Mouse (Mus musculus) midbrain, embryonic 13.5 days (tissue): ENCODE measurements at regions not wholly inside any gene's neighbourhood (a gene's known extent, or its start where the extent isn't known, plus 50 kb on each side); places are given as distances from the start of the nearest gene placed in this dataset.

ENCODE experiments used
- ATAC-seq: fragments of 200-750 bp; cut with Nextera tagmentation; 2 replicates; pipeline ENCODE4 v1.8.0; 2017; ENCODE audit warnings: mild to moderate bottlenecking, moderate TSS enrichment, moderate library complexity
- H3K27ac ChIP-seq: fragments of 300-500 bp; sonication (generic); 2 replicates; pipeline ENCODE4 v1.5.1; 2015; ENCODE audit warnings: inconsistent platforms, mild to moderate bottlenecking, moderate library complexity
- H3K27me3 ChIP-seq: fragments of 300-500 bp; sonication (generic); 2 replicates; pipeline ENCODE4 v1.6.1; 2015; ENCODE audit warnings: mild to moderate bottlenecking, inconsistent platforms
- H3K36me3 ChIP-seq: fragments of 300-500 bp; sonication (generic); 2 replicates; pipeline ENCODE4 v1.6.1; 2015; ENCODE audit warnings: mild to moderate bottlenecking, inconsistent platforms
- H3K4me1 ChIP-seq: fragments of 300-500 bp; sonication (generic); replicated peaks from 2 replicates; pipeline ENCODE4 v1.6.1; 2015; ENCODE audit warnings: inconsistent platforms
- H3K4me2 ChIP-seq: fragments of 300-500 bp; sonication (generic); replicated peaks from 2 replicates; pipeline ENCODE4 v1.6.1; 2015; ENCODE audit warnings: moderate library complexity, mild to moderate bottlenecking, inconsistent platforms
- H3K4me3 ChIP-seq: fragments of 300-500 bp; sonication (generic); replicated peaks from 2 replicates; pipeline ENCODE4 v1.5.1; 2015; ENCODE audit warnings: mild to moderate bottlenecking, inconsistent platforms
- H3K9ac ChIP-seq: fragments of 300-500 bp; sonication (generic); replicated peaks from 2 replicates; pipeline ENCODE4 v1.6.1; 2015; ENCODE audit warnings: mild to moderate bottlenecking, inconsistent platforms
- H3K9me3 ChIP-seq: fragments of 300-500 bp; sonication (generic); 2 replicates; pipeline ENCODE4 v1.6.1; 2016; ENCODE audit warnings: mild to moderate bottlenecking, inconsistent platforms
- WGBS: fragments of 180-500 bp; shearing (Covaris S2); methylation state at CpG from one replicate; pipeline ENCODE4 v1.1.7; 2015; 5-methylcytosine and 5-hydroxymethylcytosine counted together

DNA sequence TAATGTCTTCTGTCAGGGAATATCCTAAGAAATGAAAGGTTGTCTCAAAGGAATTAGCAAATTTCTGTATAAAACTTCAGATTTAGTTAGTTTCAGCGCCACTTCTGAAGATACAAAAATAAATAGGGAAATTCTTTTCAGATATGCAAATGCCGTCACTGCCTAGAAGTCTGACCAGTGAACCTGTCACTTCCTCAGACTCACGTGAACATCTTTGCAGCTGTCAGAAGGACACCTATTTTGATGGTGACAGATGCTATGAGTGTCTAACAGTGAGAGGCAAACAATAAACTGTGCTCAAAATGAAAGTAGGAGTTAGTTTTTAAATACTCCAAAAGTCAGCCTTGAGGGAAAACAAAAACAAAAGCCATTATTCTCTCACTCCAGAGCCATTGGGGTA is 57.5 kb upstream of the Igf1r start:
- Histone ChIP-seq H3K9me3 (no peaks in the 10 kb centered on the region), H3K27ac (no peak overlapping the region), H3K4me2 (no peak overlapping the region), H3K36me3 (no peaks in the 10 kb centered on the region), H3K4me1 (no peaks in the 10 kb centered on the region), H3K4me3 (no peak overlapping the region), H3K9ac (no peak overlapping the region), H3K27me3 (no peaks in the 10 kb centered on the region)
- ATAC-seq: no peak
- WGBS: 82% methylated on average over 3 of the region's 3 CpGs

DNA sequence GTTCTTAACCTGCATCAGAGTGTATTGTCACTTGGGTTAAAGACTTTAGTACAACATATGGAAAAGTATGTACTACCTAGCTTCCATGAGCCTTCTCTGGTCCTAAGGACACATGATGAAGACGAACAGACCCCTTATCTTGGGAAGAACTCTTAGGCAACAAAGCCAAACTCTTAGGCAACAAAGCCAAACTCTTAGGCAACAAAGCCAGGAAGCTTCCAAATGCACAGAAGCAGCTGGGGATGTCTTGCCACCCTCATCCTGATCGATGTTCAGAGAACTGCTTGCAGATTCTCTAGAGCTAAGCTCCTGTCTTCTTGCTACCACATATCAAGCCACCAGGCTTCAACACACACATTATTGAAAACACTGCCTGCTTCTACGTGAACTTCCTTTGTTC is 59.7 kb upstream of the Igf1r start:
- H3K9me3 ChIP-seq: no peaks in the 10 kb centered on the region
- H3K27me3 ChIP-seq: no peaks in the 10 kb centered on the region
- no peaks in the 10 kb centered on the region for H3K4me1 ChIP-seq
- no peak overlapping the region for H3K4me3 ChIP-seq
- H3K27ac ChIP-seq: no peak overlapping the region
- no peak overlapping the region for H3K9ac ChIP-seq
- H3K4me2 ChIP-seq: no peak overlapping the region
- 83% methylated on average over 3 of the region's 3 CpGs for WGBS
- no peak for ATAC-seq
- H3K36me3 ChIP-seq: no peaks in the 10 kb centered on the region

DNA sequence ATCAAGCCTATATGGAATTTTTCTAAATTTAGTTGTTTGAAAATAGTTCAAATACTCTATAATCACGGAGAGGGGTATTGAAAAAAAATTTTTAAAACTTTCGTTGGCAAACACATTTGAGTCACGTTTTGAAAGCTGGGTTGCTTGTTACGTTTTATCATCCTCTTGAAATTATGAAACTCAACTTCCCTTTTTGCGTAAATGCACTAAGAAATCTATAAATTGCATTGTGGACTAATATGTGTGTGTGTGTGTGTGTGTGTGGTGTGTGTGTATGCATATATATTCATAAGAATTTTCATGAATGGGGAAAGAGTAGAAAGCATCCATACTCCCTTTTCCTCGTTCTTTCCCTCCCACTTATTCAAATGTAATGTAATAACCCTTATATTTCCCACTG is 69.6 kb upstream of the Igf1r start:
- Histone ChIP-seq H3K36me3 (no peaks in the 10 kb centered on the region), H3K9me3 (no peaks in the 10 kb centered on the region), H3K27me3 (no peaks in the 10 kb centered on the region), H3K4me2 (no peak overlapping the region), H3K4me3 (no peak overlapping the region), H3K9ac (no peak overlapping the region), H3K27ac (no peak overlapping the region), H3K4me1 (no peaks in the 10 kb centered on the region)
- no peak for ATAC-seq
- WGBS: 83% methylated on average over 6 of the region's 6 CpGs

DNA sequence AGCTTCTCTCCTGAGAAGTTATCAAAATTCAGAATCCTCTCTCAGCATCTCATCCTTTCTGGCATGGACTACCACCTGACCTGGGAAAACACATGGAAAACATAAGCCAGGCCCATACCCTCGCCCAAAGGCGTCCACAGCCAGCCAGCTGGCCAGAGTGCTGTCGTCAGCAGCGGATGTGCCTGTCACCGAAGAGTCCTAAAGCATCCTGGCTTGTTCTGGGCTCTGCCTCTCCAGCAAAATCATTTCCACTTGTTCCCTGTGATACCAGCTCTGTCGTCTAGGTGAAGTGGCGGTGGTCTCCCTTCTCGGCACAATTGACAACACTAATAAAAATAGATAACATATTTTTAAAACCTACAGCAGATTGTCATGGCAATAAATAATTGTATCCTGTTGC is 70.0 kb upstream of the Igf1r start:
- no peak for ATAC-seq
- no peaks in the 10 kb centered on the region for H3K27me3 ChIP-seq
- H3K9ac ChIP-seq: no peak overlapping the region
- no peaks in the 10 kb centered on the region for H3K9me3 ChIP-seq
- WGBS: 86% methylated on average over 8 of the region's 8 CpGs
- no peaks in the 10 kb centered on the region for H3K36me3 ChIP-seq
- no peak overlapping the region for H3K27ac ChIP-seq
- no peak overlapping the region for H3K4me3 ChIP-seq
- no peaks in the 10 kb centered on the region for H3K4me1 ChIP-seq
- no peak overlapping the region for H3K4me2 ChIP-seq

DNA sequence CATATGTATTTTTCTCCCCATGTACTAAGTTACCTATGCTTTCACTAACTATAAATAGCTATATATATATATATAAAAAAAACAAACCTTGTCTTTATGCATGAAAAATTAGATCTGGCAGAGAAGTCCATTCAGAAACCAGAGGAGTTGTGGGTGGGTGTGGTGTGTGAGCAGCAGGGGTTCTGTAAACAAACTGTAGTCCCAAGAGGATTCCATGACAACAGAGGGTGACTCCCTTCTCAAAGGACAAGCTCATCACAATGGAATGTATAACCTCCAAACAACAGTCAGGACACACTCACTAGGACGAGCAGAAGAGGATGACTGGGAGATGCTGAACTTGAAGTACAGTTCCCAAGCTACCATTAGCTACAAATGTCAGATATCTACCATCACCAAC is 74.4 kb upstream of the Igf1r start:
- WGBS: 63% methylated on average over 1 of the region's 1 CpGs
- H3K4me3 ChIP-seq: no peak overlapping the region

DNA sequence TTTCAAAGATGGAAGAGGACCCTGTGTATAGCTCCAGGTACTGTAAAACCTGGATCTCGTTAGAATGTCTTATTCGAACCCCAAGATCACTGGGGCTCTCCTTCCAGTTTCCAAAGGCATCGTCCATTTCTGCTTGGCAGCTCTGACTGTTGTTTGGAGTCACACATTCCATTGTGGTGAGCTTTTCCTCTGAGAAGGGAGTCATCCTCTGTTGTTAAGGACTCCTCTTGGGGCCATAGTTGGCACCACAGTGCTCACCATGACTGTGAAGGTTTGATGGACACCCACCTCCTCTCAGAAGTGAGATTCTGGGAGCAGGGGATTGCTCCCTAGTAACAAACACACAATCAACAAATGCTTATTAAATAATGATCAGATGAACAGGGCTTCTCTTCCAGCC is 75.0 kb upstream of the Igf1r start:
- no peaks in the 10 kb centered on the region for H3K36me3 ChIP-seq
- no peaks in the 10 kb centered on the region for H3K27me3 ChIP-seq
- no peak for ATAC-seq
- no peak overlapping the region for H3K9ac ChIP-seq
- no peak overlapping the region for H3K4me2 ChIP-seq
- no peak overlapping the region for H3K4me3 ChIP-seq
- H3K27ac ChIP-seq: no peak overlapping the region
- H3K4me1 ChIP-seq: no peaks in the 10 kb centered on the region
- WGBS: 88% methylated on average over 3 of the region's 3 CpGs
- no peaks in the 10 kb centered on the region for H3K9me3 ChIP-seq

More for the DNA sequence above, 74.4 kb upstream of the Igf1r start:
- Histone ChIP-seq H3K9me3 (no peaks in the 10 kb centered on the region), H3K9ac (no peak overlapping the region), H3K27ac (no peak overlapping the region), H3K27me3 (no peaks in the 10 kb centered on the region), H3K36me3 (no peaks in the 10 kb centered on the region), H3K4me1 (no peaks in the 10 kb centered on the region), H3K4me2 (no peak overlapping the region)
- ATAC-seq: no peak

DNA sequence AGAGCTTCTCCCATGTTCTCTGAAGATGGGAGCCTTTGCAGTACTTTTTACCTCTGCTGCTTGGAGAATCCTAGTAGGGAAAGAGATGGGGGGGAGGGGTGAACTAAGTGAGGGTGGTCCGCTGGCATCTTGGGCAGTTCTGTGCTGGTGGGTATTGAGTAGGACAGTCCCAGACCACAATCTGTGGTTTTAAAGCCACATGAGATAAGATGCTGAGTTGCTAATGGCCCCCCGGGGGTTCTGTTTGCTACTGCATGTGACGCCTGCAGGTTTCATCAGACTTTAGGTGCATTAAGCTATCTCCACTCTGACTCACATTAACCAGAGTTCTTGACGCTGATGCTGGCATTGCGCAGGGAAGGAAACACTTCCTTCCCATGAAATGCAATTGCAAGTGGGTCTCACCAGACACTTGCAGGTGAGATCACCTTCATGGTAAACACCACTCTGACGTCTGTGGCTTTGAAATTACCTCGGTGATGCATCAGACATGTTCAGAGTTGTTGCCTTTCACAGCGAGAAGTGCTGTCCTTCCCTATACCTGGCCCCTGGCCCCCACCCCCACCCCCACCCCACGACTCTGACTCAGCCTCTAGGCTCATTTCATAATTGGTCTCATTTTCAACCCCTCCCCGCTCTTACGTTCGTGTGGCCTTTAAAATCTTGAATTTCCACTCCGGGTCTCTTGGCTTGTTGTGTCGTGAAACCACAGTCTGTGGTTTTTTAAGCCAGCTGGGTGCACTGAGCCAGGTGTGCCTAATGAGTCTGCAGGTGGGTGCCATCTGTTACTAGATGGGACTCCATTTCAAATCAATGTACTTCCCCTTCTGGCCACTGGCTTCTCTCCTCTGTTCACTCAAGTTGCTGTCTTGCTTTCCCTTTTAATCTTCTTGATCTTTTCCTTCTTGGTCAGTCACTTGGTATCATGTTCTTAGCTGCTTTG is 94.8 kb upstream of the Synm start:
- no peak overlapping the region for H3K9ac ChIP-seq
- H3K36me3 ChIP-seq: no peaks in the 10 kb centered on the region
- no peaks in the 10 kb centered on the region for H3K9me3 ChIP-seq
- H3K4me3 ChIP-seq: no peak overlapping the region
- no peak overlapping the region for H3K27ac ChIP-seq
- H3K27me3 ChIP-seq: no peaks in the 10 kb centered on the region
- 73% methylated on average over 14 of the region's 14 CpGs for WGBS
- peaks cover 4% of the 10 kb centered on the region; the same call in 1 of the 2 replicates for H3K4me1 ChIP-seq
- ATAC-seq: no peak
- H3K4me2 ChIP-seq: no peak overlapping the region

DNA sequence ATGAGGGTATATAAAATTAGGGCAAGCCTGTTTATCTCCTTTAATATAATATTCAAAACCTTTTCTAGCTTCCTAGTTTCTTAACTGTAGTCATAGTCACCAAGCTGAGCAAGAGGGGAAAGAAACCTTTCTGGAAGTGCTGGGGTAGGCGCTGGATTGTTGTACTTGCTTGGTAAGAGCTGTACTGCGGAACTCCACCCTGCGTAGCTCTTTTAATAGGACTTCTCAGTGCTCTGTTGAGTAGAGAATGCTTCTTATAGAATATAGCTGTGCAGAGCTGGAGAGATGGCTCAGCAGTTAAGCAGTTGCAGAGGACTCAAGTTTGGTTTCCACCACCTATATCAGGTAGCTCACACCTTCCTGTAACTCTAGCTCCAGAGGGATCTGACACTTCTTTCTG is 93.3 kb upstream of the Synm start:
- H3K9ac ChIP-seq: no peak overlapping the region
- 98% methylated on average over 3 of the region's 3 CpGs for WGBS
- no peak overlapping the region for H3K27ac ChIP-seq
- no peak for ATAC-seq
- H3K36me3 ChIP-seq: no peaks in the 10 kb centered on the region
- H3K4me1 ChIP-seq: peaks cover 13% of the 10 kb centered on the region
- H3K9me3 ChIP-seq: no peaks in the 10 kb centered on the region
- H3K4me3 ChIP-seq: no peak overlapping the region
- H3K27me3 ChIP-seq: peaks cover 4% of the 10 kb centered on the region; the same call in 1 of the 2 replicates
- H3K4me2 ChIP-seq: no peak overlapping the region

DNA sequence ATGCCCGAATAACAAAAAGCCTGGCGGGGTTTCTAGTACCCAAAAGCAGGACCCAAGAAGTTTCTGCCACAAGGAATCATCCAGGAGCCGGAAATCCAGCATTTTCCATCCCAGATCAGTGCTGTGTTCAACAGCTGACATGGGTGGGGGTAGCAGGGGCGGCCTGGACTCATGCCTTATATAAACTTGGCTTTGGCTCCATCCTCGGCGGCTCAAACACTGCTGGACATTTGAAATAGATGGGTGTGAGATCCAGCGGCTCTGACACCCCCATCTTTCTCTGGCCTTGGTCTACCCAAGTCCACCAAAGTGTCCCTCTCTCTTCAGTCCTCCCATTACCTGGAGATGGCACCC is 89.9 kb upstream of the Synm start:
- H3K9ac ChIP-seq: peak overlapping the region; percentile 66
- no peaks in the 10 kb centered on the region for H3K36me3 ChIP-seq
- 8% methylated on average over 7 of the region's 7 CpGs for WGBS
- H3K4me1 ChIP-seq: peaks cover 18% of the 10 kb centered on the region
- ATAC-seq: peak; percentile 69
- H3K27me3 ChIP-seq: peaks cover 19% of the 10 kb centered on the region
- no peaks in the 10 kb centered on the region for H3K9me3 ChIP-seq
- peak overlapping the region; percentile 49 for H3K4me3 ChIP-seq
- H3K27ac ChIP-seq: peak overlapping the region; percentile 44; the same call in 1 of the 2 replicates
- peak overlapping the region; percentile 68 for H3K4me2 ChIP-seq

DNA sequence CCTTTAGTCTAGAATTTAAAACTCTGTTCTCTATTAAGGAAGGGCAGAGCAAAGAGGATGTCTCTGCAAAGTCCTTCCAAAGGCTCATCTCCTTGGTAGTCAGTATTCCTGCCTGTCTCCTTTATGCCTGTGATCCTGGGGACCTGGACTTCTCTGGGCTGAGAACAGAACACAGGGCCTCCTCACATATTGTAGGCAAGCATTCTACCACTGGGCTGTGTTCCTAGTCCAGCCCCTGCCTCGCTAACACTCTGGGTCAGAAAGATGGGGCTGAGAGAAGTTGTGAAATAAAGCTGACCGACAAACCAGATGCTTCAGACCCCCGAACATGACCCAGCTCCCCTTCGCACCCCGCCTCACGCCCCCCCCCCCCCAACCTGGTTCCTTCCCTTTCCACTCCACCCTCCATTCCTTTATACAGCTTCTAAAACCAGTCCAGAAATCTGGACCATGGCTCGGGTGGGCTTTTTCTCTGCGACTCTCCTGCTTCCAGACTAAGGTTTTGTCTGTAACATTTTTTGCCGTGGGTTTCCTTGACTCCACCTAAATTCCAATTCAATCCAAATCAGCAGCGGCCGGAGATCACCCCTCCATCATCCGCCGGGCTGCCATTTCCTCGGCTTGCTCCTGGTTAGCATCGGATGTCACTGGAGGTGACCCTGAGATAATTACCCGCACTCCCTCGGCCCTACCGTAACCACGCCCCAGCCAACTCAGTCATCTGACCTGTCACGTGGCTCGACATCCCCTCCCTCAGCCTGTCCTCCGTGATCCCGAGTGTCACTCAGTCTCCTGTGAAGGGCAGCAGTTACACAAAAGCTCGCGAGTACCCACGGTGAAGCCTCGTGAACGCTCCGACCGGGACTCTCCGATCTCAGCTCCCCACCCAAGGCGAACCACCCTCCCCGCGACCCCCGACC is 89.3 kb upstream of the Synm start:
- ATAC-seq: peak; percentile 95
- Histone ChIP-seq H3K4me2 (peak overlapping the region; percentile 68), H3K4me3 (peak overlapping the region; percentile 49), H3K4me1 (peaks cover 18% of the 10 kb centered on the region), H3K36me3 (no peaks in the 10 kb centered on the region), H3K27me3 (peaks cover 19% of the 10 kb centered on the region), H3K9me3 (no peaks in the 10 kb centered on the region), H3K9ac (peak overlapping the region; percentile 66), H3K27ac (peak overlapping the region; percentile 44)
- WGBS: 2% methylated on average over 35 of the region's 35 CpGs

DNA sequence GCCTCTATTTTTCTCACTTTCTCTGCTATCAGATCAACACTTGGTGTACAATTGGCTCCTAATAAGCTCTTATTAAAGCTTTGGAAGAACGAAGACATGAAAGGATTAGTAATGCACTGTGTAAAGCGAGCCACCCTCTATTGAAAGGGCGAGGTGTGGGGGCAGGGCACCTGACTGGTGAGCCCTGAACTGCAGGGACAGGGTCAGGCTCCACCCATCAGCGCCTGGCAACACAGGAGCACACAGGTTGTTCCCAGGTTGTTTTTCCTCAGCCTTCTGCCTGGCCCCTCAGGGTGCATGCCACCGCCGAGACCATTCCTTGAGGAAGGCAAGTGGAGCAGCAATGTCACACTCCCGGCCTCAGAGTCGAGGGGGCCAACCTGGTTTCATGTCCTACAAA is 87.3 kb upstream of the Synm start:
- 5% methylated on average over 8 of the region's 8 CpGs for WGBS

DNA sequence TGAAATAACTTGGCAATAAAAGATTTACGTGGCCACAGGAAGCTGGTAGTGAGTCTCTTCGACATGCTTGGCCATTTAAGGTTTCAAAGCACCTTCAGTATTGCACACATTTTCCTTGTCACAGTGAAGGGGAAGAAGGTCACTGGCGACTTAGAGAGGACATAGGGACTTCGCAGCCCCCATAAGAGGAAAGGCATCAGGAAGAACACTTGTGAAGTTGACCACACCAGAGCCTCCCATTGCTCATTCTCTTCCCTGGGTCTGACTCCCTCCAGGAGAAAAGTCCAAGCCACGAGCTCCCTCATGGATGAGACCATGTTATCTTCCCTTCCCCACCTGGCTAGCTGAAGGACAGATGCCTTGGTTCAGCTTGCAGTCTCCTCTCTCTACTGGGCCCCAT is 77.4 kb upstream of the Synm start:
- H3K27ac ChIP-seq: no peak overlapping the region
- H3K9ac ChIP-seq: no peak overlapping the region
- WGBS: 88% methylated on average over 5 of the region's 5 CpGs
- H3K36me3 ChIP-seq: 0 out of 2 replicates have a peak, but pooled peaks cover 2% of the 10 kb centered on the region
- ATAC-seq: no peak
- no peaks in the 10 kb centered on the region for H3K4me1 ChIP-seq
- H3K4me2 ChIP-seq: no peak overlapping the region
- H3K9me3 ChIP-seq: no peaks in the 10 kb centered on the region; the same call in 1 of the 2 replicates
- no peak overlapping the region for H3K4me3 ChIP-seq
- no peaks in the 10 kb centered on the region for H3K27me3 ChIP-seq

More for the DNA sequence above, 87.3 kb upstream of the Synm start:
- Histone ChIP-seq H3K9ac (no peak overlapping the region), H3K36me3 (no peaks in the 10 kb centered on the region), H3K4me3 (no peak overlapping the region), H3K27me3 (peaks cover 19% of the 10 kb centered on the region), H3K9me3 (no peaks in the 10 kb centered on the region), H3K27ac (no peak overlapping the region), H3K4me2 (no peak overlapping the region), H3K4me1 (peaks cover 18% of the 10 kb centered on the region)
- ATAC-seq: no peak
